Mouse (Mus musculus): ENCODE data around the gene Dact3. TPM values are rescaled to one million over a fixed set of nuclear protein-coding genes. Genes with fewer than 3 reads are reported as not detected.

Dact3 gene
- total RNA-seq, 2 experiments from 2014 or later = 1.9 to 2.3 TPM

DNA sequence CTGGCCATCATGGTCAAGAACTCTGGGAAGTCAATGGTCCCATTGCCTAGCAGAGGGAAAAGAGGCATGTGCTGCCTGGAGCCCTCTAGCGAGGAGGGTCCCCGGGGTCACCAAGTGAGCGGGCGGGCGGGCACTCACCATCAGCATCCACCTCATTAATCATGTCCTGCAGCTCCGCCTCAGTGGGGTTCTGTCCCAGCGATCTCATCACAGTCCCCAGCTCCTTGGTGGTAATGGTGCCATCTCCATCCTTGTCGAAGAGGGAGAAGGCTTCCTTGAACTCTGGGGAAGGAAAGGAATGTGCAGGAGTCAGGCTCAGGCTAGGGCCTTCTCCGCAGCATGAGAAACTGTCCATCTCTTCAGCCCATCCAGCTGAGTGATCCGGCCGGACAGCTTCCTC is 42.3 kb downstream of the Dact3 start:
- no peak for DNase-seq

- no peak for DNase-seq
These were observed 42.9 kb downstream of the Dact3 start for GRCm38 (mm10) chr7:16918014-16918413.

DNA sequence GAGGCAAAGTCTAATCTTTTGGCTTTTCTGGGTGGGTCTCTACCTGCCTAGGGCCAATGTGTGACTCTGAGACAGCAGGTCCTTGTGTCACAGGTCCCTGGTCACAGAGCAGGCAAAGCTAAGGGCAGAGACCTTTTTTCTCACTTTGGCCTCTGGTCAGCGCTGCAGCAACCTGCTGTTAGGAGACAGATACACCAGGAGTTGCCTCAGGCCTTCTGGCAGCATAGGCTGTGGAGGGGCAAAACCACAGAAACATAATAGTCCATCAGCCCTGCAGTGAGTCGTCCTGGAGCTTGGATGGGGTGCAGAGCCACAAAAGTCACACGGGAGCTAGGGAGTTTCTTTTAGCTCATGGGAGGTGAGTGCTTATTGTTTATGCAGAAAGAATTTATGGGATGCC is 43.6 kb downstream of the Dact3 start:
- DNase-seq = no peak

GRCm38 (mm10) chr7:16919395-16920149 is 44.5 kb downstream of the Dact3 start:
- DNase-seq = no peak

DNA sequence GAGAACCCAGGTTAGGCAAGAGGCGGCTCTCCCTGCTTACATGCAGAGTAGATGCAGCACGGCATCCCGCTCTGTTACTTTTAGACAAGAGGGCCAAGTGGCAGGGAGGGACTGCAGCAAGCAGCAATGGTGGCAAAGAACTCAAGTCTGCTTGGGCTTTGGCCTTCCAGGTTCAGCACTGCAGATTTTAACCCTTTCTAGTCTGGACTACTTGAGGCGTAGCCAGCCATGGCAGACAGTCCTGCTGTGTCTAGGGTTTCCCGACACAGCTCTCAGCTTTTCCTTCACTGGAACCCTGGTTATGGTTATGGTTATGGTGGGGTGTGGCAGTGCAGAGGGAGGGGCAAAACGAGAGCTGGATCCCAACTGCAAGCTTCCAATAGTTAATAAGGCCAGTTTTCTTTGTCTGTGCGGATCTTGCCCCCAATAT is 45.0 kb downstream of the Dact3 start:
- no peak for DNase-seq

- DNase-seq = peak; percentile 46
These were observed 46.0 kb downstream of the Dact3 start for GRCm38 (mm10) chr7:16920818-16921791.

GRCm38 (mm10) chr7:16921881-16922335 is 46.8 kb downstream of the Dact3 start:
- peak; percentile 35 for DNase-seq

DNA sequence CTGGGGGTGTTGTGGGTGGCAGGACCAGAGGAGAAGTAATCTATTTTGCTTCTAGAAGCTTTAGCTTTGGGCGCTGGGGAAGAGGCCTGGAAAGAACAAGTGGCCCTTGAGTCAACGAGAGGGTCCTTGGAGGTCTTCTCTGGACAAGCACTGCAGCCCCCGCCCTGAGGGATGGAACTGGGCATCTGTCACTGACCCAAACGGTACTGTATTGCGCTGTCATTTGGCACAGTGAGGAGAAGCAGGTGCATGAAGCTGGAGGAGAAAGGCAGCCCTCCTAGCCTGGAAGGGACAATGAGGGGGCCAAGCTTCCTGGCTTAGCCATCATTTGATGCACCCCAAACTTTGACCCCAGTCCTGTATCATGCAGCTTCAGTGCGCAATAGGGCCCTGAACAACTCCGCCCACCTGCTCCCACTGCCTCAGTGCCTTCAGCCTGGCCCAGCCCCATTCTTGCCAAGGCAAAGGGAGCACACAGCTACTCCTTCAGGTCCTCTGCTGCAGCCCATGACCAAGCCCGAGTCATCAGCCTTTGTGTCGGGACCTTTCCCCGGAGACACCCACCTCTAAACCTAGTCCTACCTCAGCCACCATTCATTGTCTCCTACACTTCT is 47.4 kb downstream of the Dact3 start:
- peak; percentile 34 for DNase-seq

GRCm38 (mm10) chr7:16923283-16924036 is 48.3 kb downstream of the Dact3 start:
- no peak for DNase-seq

DNA sequence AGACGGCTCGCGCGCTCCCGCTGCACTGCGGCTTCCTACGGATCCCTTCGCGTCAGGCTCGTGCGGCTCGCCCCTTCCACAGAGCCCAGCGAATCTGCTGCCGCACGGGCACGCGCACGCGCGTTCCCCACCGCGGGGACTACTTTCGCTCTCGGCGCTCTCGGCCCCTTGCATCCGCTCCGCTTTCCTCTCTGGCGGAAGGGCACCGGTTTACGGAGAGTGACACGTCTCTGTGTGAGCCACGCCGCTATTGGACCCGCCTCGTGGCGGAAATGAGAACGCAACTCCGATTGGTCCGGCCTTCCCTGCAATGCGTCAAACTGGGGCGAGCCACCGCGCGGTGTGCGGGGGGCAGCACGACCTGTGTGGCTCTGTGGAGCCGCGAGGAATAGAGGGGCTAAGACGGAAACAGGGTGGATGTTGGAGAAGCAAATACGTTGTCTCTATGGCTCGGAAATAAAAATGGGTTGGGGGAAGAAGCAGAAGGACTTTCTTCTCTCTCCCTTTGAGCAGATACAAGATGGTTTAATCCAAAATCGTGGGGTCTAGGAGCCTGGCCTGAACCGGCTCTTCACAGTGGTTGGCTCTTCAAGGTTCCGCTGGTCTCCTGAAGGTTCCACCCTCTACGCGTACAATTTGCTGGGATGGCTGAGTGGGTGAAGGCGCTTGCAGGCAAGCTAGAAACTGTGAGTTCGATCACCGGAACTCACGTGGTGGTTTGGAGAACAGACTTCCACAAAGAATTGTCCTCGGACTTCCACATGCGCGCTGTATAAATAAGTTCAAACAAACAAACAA is 49.1 kb downstream of the Dact3 start, which contains the start of gene Calm3:
Gene Calm3 (minus strand): TSS at position 78 of the 798 bp plus-strand sequence.
- DNase-seq = peak; percentile 100

GRCm38 (mm10) chr7:16928341-16928740 is 53.2 kb downstream of the Dact3 start:
- DNase-seq = no peak

GRCm38 (mm10) chr7:16930850-16931249 is 55.7 kb downstream of the Dact3 start:
- DNase-seq = no peak

DNA sequence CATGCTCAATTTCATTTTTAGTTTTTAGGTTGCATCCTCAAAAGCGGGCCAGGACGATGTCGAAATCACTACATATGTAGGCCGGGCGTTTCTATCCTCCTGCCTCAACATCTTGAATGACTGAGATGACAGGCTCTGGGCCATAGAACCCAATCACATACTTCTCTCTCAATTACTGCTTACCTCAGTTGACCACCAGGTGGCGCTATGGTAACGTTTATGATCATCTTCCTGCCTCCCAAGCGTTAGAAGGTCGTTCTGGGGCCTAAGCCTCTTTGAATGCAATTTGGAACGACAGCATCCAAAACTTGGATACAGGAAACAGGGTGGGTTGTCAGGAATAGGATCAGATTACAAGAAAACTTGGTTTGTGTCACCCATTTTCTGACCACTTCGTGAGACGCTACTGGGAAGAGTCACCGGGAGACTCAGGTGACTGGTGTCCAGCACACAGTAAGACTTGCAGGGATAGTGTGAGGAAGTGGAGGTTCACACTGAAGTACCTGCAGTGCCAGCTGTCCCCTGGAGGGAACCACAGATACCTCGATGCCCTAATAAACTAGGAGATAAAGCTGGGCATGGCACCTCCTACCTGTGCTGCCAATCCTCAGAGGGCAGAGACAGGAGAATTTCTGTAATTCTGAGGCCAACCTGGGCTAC is 57.0 kb downstream of the Dact3 start:
- DNase-seq = peak; percentile 53

- DNase-seq = no peak
These were observed 57.8 kb downstream of the Dact3 start for GRCm38 (mm10) chr7:16932704-16933577.

Other genes with a start within 250 kb of the Dact3 start
- not detected for gene Ceacam15, start 199.6 kb upstream of the Dact3 start, total RNA-seq (2021)
- gene Ceacam9, start 153.4 kb upstream of the Dact3 start, total RNA-seq (2021) = not detected
- gene Ap2s1, start 136.9 kb upstream of the Dact3 start, total RNA-seq (2021) = 10 to 100 TPM; 52.5 to 56.7 TPM
- gene Slc1a5, start 94.0 kb upstream of the Dact3 start, total RNA-seq (2021) = 10 to 100 TPM; 14.2 to 47.4 TPM
- 10 to 100 TPM; 13.2 to 22.4 TPM for gene Strn4, start 59.4 kb upstream of the Dact3 start, total RNA-seq (2021)
- 10 to 100 TPM; 35.7 to 42.3 TPM for gene Fkrp, start 58.6 kb upstream of the Dact3 start, total RNA-seq (2021)
- 1 to 10 TPM; 5.0 to 5.3 TPM for gene Prkd2, start 32.4 kb upstream of the Dact3 start, total RNA-seq (2021)
- gene Gng8, start 16.5 kb downstream of the Dact3 start, total RNA-seq (2021) = not detected
- 1 to 10 TPM in 1 of 2 experiments, under 1 TPM in 1; 0.97 to 1.3 TPM for gene Ptgir, start 31.2 kb downstream of the Dact3 start, total RNA-seq (2021)
- 100 to 1,000 TPM; 257 to 291 TPM for gene Calm3, start 48.8 kb downstream of the Dact3 start, total RNA-seq (2021)
- 1 to 10 TPM; 2.3 to 3.3 TPM for gene Pnmal2, start 69.4 kb downstream of the Dact3 start, total RNA-seq (2021)
- not detected for gene Pnmal1, start 84.4 kb downstream of the Dact3 start, total RNA-seq (2021)
- gene Gm42372, start 107.8 kb downstream of the Dact3 start, total RNA-seq (2021) = not detected
- gene Ccdc8, start 117.4 kb downstream of the Dact3 start, total RNA-seq (2021) = 1 to 10 TPM; 1.7 to 2.6 TPM
- 10 to 100 TPM; 59.8 to 68.1 TPM for gene Ppp5c, start 152.6 kb downstream of the Dact3 start, total RNA-seq (2021)
- gene Hif3a, start 187.1 kb downstream of the Dact3 start, total RNA-seq (2021) = 1 to 10 TPM in 1 of 2 experiments, under 1 TPM in 1; 0.97 to 1.3 TPM
- gene Psg16, start 198.7 kb downstream of the Dact3 start, total RNA-seq (2021) = under 1 TPM; 0.08 to 0.10 TPM